Mouse (Mus musculus) lung, adult 2 months (tissue): ENCODE measurements around the gene Crot.

Experiments used
- CTCF ChIP-seq: fragments of 200-500 bp; IDR thresholded peaks from 2 replicates; pipeline ENCODE4 v1.5.1; 2011; ENCODE audit warnings: mild to moderate bottlenecking, low read length, control low read depth; ENCODE audit not compliant: insufficient read depth
- POLR2A ChIP-seq: fragments of 200-500 bp; IDR thresholded peaks from 2 replicates; pipeline ENCODE4 v1.6.1; 2011; ENCODE audit warnings: low read depth, mild to moderate bottlenecking, control low read depth, low read length, borderline replicate concordance; ENCODE audit errors: extremely low read depth

DNA sequence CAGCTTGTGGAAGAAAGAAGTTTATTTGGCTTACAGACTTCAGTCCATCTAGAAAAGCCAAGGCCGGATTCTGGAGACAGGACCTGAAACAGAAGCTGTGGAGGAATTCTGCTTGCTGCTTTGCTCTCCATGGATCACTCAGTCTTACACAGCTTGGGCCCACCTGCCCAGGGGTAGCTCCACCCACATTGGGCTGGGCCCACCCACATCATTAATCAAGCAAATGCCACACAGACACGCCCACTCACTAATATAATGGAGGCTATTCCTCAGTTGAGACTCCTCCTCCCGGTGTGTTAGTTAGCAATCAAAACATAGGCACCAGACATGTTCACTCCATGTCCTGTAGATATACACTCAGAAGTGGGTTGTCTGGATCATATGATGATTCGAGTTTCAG lies 36.6 kb downstream of the Crot start:
- TF ChIP-seq POLR2A (no peak), CTCF (no peak)
